Mouse (Mus musculus) liver, embryonic 14.5 days (tissue): ENCODE results near the gene Grik3. TPM values are rescaled to one million over a fixed set of nuclear protein-coding genes. Genes with fewer than 3 reads are reported as not detected.

Experiments used
- ATAC-seq: fragments of 200-750 bp; cut with Nextera tagmentation; 2 replicates; pipeline ENCODE4 v1.8.0; 2017; ENCODE audit warnings: moderate number of reproducible peaks, mild to moderate bottlenecking, moderate library complexity; ENCODE audit not compliant: insufficient read depth
- DNase-seq, 3 experiments: peaks; one replicate each; pipeline ENCODE4 v3.0.0-alpha.2; 2012 to 2013; ENCODE audit warnings: low read depth in 3 of 3, low spot score in 3 of 3
- H3K27ac ChIP-seq: fragments of 300-500 bp; sonication (generic); 2 replicates; pipeline ENCODE4 v1.5.1; 2014; ENCODE audit warnings: moderate library complexity, mild to moderate bottlenecking, control low read depth, inconsistent platforms
- H3K27me3 ChIP-seq: fragments of 300-500 bp; sonication (generic); 2 replicates; pipeline ENCODE4 v1.6.1; 2014; ENCODE audit warnings: mild to moderate bottlenecking, low read length, moderate library complexity; ENCODE audit not compliant: control insufficient read depth, insufficient read depth
- H3K36me3 ChIP-seq: fragments of 300-500 bp; sonication (generic); replicated peaks from 2 replicates; pipeline ENCODE4 v1.6.1; 2014; ENCODE audit warnings: low read depth; ENCODE audit not compliant: control insufficient read depth, insufficient read depth
- H3K4me1 ChIP-seq, 2 experiments: fragments of 200-500 bp in 1 of 2; fragments of 300-500 bp in 1 of 2; sonication (generic) in 1 of 2; replicated peaks; 2 replicates each; pipeline ENCODE4 v1.6.1; 2012 to 2014; ENCODE audit warnings: antibody characterized with exemption in 1 of 2, inconsistent platforms in 1 of 2, low read length in 1 of 2; ENCODE audit not compliant: control insufficient read depth in 2 of 2, insufficient read depth in 2 of 2
- H3K4me2 ChIP-seq: fragments of 300-500 bp; sonication (generic); 2 replicates; pipeline ENCODE4 v1.6.1; 2014; ENCODE audit warnings: low read depth, mild to moderate bottlenecking, control low read depth, moderate library complexity
- H3K4me3 ChIP-seq, 2 experiments: fragments of 200-500 bp in 1 of 2; fragments of 300-500 bp in 1 of 2; sonication (generic) in 1 of 2; 2 replicates each; pipeline ENCODE4 v1.5.1; 2012 to 2014; ENCODE audit warnings: low read depth in 2 of 2, low read length in 2 of 2, mild to moderate bottlenecking in 2 of 2, control low read depth in 1 of 2, inconsistent platforms in 1 of 2, moderate library complexity in 1 of 2; ENCODE audit not compliant: insufficient read depth in 1 of 2
- H3K9ac ChIP-seq: fragments of 300-500 bp; sonication (generic); replicated peaks from 2 replicates; pipeline ENCODE4 v1.6.1; 2014; ENCODE audit warnings: mild to moderate bottlenecking, control low read depth, moderate library complexity
- H3K9me3 ChIP-seq: fragments of 300-500 bp; sonication (generic); 2 replicates; pipeline ENCODE4 v1.6.1; 2016; ENCODE audit warnings: low read length, mixed read lengths; ENCODE audit not compliant: control insufficient read depth
- CTCF ChIP-seq: IDR thresholded peaks from 2 replicates; pipeline ENCODE4 v1.5.1; 2016; ENCODE audit warnings: antibody characterized with exemption, low read depth, control low read depth
- EP300 ChIP-seq: IDR thresholded peaks from 2 replicates; pipeline ENCODE4 v1.6.1; 2016; ENCODE audit warnings: antibody characterized with exemption, low read depth
- WGBS: fragments of 180-500 bp; shearing (Covaris S2); extraction: QIAGEN DNeasy Blood & Tissue Kit; methylation state at CpG from one replicate; pipeline ENCODE4 v1.1.7; 2014; ENCODE audit not compliant: insufficient replicate concordance; 5-methylcytosine and 5-hydroxymethylcytosine counted together
- polyA plus RNA-seq, 2 experiments: library from polyadenylated mRNA; depleted of rRNA in 1 of 2; stranded (reverse) in 1 of 2; unstranded in 1 of 2; fragments of >200 nt; fragmentation: Nextera tagmentation in 1 of 2; extraction: Ambion mirVana in 1 of 2; gene quantifications; 2 replicates each; pipeline versions ENCODE4 v1.2.1 to v1.2.3; 2012 to 2014

Grik3 gene
- polyA plus RNA-seq, 2 experiments, result under 0.01 to 0.01 TPM

DNA sequence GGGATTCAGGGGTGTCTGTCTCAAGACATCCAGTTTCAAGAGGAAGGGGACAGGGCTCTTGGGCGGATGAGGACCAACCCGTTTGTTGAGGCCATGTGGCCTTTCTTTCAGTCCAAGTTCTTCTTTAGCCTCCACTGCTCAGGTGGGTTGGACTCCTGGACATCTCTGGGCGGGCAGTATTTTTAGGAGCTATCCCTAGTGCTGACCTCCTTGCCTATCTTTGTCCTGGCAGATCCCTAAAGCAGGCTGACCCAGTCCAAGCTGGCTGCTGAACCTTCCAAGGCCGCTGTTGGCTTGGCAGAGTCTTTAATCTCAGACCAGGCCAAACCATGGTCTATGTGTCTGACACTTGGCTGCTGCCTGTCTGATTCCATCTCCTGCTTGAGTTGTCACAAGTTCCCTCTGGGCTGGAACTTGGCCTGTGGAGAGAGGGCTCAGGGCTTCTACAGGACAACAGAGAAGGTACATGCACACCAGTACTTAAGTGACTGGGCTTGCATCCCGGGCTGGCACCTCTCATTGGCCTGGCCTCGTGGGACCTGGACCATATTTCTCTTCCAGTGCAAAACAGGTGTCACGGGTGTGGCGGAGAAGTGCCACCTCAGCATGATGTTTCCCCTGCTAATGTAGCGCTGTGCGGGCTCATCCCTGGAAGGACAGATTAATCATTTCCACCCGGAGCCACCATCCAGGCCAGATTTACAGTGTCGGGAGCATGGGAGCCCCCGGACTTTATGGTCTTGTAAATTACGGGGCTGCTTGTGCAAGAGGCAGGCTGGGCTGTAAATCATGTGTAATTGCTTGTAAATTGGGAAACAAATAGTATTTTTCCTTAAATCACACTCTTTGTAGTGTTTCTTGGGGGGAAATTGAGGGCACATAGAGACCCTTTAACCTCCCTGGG, 66.2 kb downstream of the Grik3 start:
- no peak overlapping the region for H3K4me3 ChIP-seq
- DNase-seq (no peak), ATAC-seq (no peak)
- no peak for TF ChIP-seq EP300
- TF ChIP-seq CTCF, result no peak
- no peaks in the 10 kb centered on the region for H3K36me3 ChIP-seq
- H3K4me1 ChIP-seq, result no peaks in the 10 kb centered on the region
- no peak overlapping the region for H3K9ac ChIP-seq
- no peak overlapping the region for H3K27ac ChIP-seq
- no peak overlapping the region for H3K4me2 ChIP-seq
- H3K27me3 ChIP-seq, result no peaks in the 10 kb centered on the region
- 56% methylated on average over 14 of the region's 14 CpGs for WGBS
- no peaks in the 10 kb centered on the region for H3K9me3 ChIP-seq

DNA sequence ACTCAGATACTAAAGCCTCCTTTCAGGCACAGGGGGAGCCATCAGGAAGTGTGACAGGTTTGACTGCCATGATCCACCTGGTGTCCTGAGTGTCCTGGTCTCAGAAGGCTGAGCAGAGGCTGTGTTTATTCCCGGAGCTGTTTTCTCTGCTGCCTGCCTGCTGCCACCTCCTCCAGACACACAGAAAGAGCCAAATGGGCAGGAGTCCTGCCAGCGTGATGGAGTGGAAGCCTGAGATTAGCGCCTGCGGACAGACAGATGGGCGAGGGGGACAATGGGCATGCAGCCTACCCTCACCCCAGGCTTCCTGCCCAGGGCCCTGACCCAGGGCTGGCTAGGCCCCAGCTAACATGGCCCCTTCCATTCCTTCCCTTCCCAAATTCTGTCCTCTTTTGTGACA, 69.1 kb downstream of the Grik3 start:
- 40% methylated on average over 5 of the region's 5 CpGs for WGBS
- Histone ChIP-seq H3K4me2 (no peak overlapping the region), H3K27me3 (no peaks in the 10 kb centered on the region), H3K9ac (no peak overlapping the region), H3K27ac (no peak overlapping the region), H3K4me1 (no peaks in the 10 kb centered on the region), H3K9me3 (no peaks in the 10 kb centered on the region), H3K4me3 (no peak overlapping the region), H3K36me3 (no peaks in the 10 kb centered on the region)
- ATAC-seq (no peak), DNase-seq (no peak)
- TF ChIP-seq CTCF (no peak), EP300 (no peak)

DNA sequence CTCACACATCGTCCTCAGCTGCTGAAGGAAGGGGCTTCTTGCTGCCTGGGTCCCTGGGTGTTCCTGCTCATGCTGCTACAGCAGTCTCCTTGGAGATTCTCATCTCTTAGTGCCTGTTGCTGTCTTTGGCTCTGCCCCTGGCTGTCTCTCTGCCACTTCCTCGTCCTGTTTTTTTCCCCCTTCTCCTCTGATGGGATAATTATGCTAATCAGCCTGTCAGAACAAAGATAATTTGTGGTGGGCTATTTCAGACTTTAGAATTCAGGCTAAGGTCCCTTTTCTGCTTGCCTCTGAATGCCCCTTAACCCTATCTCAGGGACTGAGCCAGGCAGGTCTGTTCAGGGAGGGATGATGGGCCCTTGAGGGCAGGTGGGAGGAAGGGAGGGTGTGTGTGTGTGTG, 70.3 kb downstream of the Grik3 start:
- Histone ChIP-seq H3K27ac (no peak overlapping the region), H3K9me3 (no peaks in the 10 kb centered on the region), H3K4me2 (no peak overlapping the region), H3K4me3 (no peak overlapping the region), H3K4me1 (no peaks in the 10 kb centered on the region), H3K36me3 (no peaks in the 10 kb centered on the region), H3K9ac (no peak overlapping the region), H3K27me3 (no peaks in the 10 kb centered on the region)
- TF ChIP-seq CTCF (no peak), EP300 (no peak)
- no peak for DNase-seq
- 25% methylated on average over 2 of the region's 2 CpGs for WGBS
- ATAC-seq, result no peak

DNA sequence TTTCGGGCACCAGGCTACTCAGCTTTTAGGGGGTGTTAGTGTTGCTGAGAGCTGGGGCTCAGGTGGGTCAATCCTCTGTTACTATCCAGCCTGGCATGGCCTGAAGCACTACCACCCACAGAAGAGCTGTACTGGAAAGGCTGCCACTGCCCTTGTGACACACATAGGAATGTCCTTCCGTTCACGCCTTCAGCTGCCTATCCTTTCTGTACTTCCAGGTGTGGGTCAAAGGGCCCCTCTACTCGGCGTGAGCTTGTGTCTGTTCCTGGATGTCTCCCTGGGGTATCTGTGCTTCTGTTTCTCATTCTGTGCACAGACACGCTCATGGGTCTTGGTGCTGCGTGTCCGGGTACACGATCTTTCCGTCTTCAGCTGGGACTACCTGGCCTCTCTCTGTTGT, 73.1 kb downstream of the Grik3 start:
- Histone ChIP-seq H3K36me3 (no peaks in the 10 kb centered on the region), H3K9ac (no peak overlapping the region), H3K4me2 (no peak overlapping the region), H3K9me3 (no peaks in the 10 kb centered on the region), H3K4me3 (no peak overlapping the region), H3K27me3 (no peaks in the 10 kb centered on the region), H3K27ac (no peak overlapping the region), H3K4me1 (no peaks in the 10 kb centered on the region)
- TF ChIP-seq EP300, result no peak
- TF ChIP-seq CTCF, result no peak
- ATAC-seq (no peak), DNase-seq (no peak)
- 78% methylated on average over 10 of the region's 10 CpGs for WGBS

DNA sequence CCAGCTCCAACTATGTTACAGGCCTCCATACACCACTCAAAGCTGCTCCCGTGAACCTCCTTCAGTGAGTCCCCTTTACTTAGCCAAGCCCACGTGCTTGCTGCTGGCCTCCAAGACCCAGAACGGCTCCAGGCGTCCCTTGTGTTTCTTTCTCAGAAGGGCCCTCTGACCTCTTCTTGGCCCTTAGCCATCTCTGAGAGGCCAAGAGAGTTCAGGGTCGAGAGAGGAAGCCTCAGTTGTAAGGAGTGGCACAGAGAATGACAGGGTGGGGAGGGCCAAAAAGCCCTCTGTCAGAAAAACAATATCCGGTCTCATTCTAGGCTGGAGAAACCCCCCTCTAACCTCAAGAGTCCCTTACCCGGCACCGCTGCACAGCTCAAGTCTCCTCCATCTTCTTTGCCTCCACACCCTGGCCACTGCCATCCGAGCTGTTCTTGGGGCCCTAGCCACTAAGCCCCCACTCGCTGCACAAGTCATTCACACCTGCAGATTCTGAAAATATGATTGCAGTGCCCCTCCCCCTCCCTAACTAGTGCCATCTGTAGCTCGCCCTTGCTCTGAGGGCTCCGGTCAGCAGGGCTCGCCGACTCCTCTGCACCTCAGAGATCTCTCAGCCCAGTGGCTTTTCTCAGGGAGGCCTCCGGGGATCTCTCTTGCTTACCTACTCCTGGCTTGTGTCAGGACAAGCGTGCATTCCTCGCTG, 73.7 kb downstream of the Grik3 start:
- 51% methylated on average over 17 of the region's 17 CpGs for WGBS
- Histone ChIP-seq H3K27ac (no peak overlapping the region), H3K4me3 (no peak overlapping the region), H3K9me3 (no peaks in the 10 kb centered on the region), H3K36me3 (no peaks in the 10 kb centered on the region), H3K4me1 (no peaks in the 10 kb centered on the region), H3K27me3 (no peaks in the 10 kb centered on the region), H3K4me2 (no peak overlapping the region), H3K9ac (no peak overlapping the region)
- ATAC-seq (no peak), DNase-seq (no peak)
- no peak for TF ChIP-seq CTCF
- no peak for TF ChIP-seq EP300
